Comparison of ENCODE assay signal across 12 mouse cellular contexts in genomic region chr12:97278331-97278730, GRCm38 (mm10).
A peak's percentile ranks its signal among the peaks of the same experiment; 100 is the strongest.
DNase-seq lines count a peak whose midpoint lies in the region; ATAC-seq and TF ChIP-seq lines count a peak whose summit lies in the region.
"Had no signal": no experiment of that assay in that cellular context is flagged by ENCODE, and none has a peak within 500 bp of the region (broad histone marks: within the 10 kb centered on the region; RNA-seq: fewer than 3 reads in every experiment).

No protein-coding gene starts in this region.

- H3K4me1 ChIP-seq in forebrain, postnatal 0 days (ENCODE audit: insufficient read depth) = no peaks in the 10 kb centered on the region
- no peaks in the 10 kb centered on the region for H3K4me1 ChIP-seq in forebrain, embryonic 12.5 days
- H3K4me1 ChIP-seq in limb, embryonic 11.5 days (ENCODE audit: control insufficient read depth, insufficient read depth, low read length) = no peaks in the 10 kb centered on the region
- H3K4me1 ChIP-seq in liver, embryonic 11.5 days (replicated peaks; ENCODE audit: control insufficient read depth, insufficient read depth, low read length) = no peaks in the 10 kb centered on the region
- H3K4me1 ChIP-seq: limb, embryonic 12.5 days had no signal

- intact Hi-C loops in left cerebral cortex, postnatal 4 days (cut with DNase I) = no loop called here
- intact Hi-C loops in left cerebral cortex, postnatal 14 days (cut with DNase I) = no loop called here

- no peaks in the 10 kb centered on the region for H3K9me3 ChIP-seq in forebrain, postnatal 0 days (ENCODE audit: low read length)
- H3K9me3 ChIP-seq in forebrain, embryonic 12.5 days = no peaks in the 10 kb centered on the region
- no peaks in the 10 kb centered on the region for H3K9me3 ChIP-seq in limb, embryonic 11.5 days (ENCODE audit: control insufficient read depth, low read length)
- no peaks in the 10 kb centered on the region for H3K9me3 ChIP-seq in liver, embryonic 11.5 days (ENCODE audit: control insufficient read depth, low read length)
- H3K9me3 ChIP-seq: limb, embryonic 12.5 days had no signal

- TF ChIP-seq CTCF in forebrain, postnatal 0 days (IDR thresholded peaks at IDR 0.05; ENCODE audit: low read depth) = peak; percentile 40

- no peaks in the 10 kb centered on the region for H3K36me3 ChIP-seq in forebrain, postnatal 0 days (ENCODE audit: insufficient read depth)
- H3K36me3 ChIP-seq in forebrain, embryonic 12.5 days (replicated peaks) = no peaks in the 10 kb centered on the region
- H3K36me3 ChIP-seq in limb, embryonic 11.5 days (ENCODE audit: control insufficient read depth, insufficient read depth, low read length) = no peaks in the 10 kb centered on the region
- no peaks in the 10 kb centered on the region for H3K36me3 ChIP-seq in liver, embryonic 11.5 days (ENCODE audit: control insufficient read depth, insufficient read depth, low read length)
- H3K36me3 ChIP-seq: limb, embryonic 12.5 days had no signal

- H3K27me3 ChIP-seq in forebrain, postnatal 0 days (ENCODE audit: insufficient read depth, low read length) = no peaks in the 10 kb centered on the region
- no peaks in the 10 kb centered on the region for H3K27me3 ChIP-seq in forebrain, embryonic 12.5 days
- H3K27me3 ChIP-seq in limb, embryonic 11.5 days (ENCODE audit: control insufficient read depth, insufficient read depth, low read length) = no peaks in the 10 kb centered on the region
- no peaks in the 10 kb centered on the region for H3K27me3 ChIP-seq in liver, embryonic 11.5 days (replicated peaks; ENCODE audit: control insufficient read depth, insufficient read depth, low read length)
- H3K27me3 ChIP-seq: limb, embryonic 12.5 days had no signal

- 93% methylated on average over 1 of the region's 1 CpGs for WGBS in forebrain, postnatal 0 days
- WGBS in forebrain, embryonic 12.5 days = 94% methylated on average over 1 of the region's 1 CpGs
- WGBS in limb, embryonic 11.5 days = 45% methylated on average over 1 of the region's 1 CpGs
- WGBS in liver, embryonic 11.5 days = 55% methylated on average over 1 of the region's 1 CpGs

- ATAC-seq in forebrain, postnatal 0 days = no peak
- no peak for ATAC-seq in forebrain, embryonic 12.5 days (ENCODE audit: low FRiP score)
- ATAC-seq in limb, embryonic 11.5 days (ENCODE audit: insufficient number of reproducible peaks, low FRiP score, low TSS enrichment, low read depth) = no peak
- no peak for ATAC-seq in megakaryocyte, adult 5-6 weeks (ENCODE audit: poor library complexity, severe bottlenecking)
- no peak for ATAC-seq in liver, embryonic 11.5 days (replicated peaks; ENCODE audit: low FRiP score)

- H3K27ac ChIP-seq in forebrain, postnatal 0 days (ENCODE audit: low read depth, low read length) = no peak overlapping the region
- H3K27ac ChIP-seq in forebrain, embryonic 12.5 days = no peak overlapping the region
- no peak overlapping the region for H3K27ac ChIP-seq in limb, embryonic 11.5 days (replicated peaks; ENCODE audit: low read depth, low read length)
- no peak overlapping the region for H3K27ac ChIP-seq in liver, embryonic 11.5 days (ENCODE audit: low read depth, low read length)
- H3K27ac ChIP-seq: limb, embryonic 12.5 days had no signal

- DNase-seq in forebrain, postnatal 0 days = no peak
- peak; percentile 1 for DNase-seq in left cerebral cortex, postnatal 4 days
- no peak for DNase-seq in left cerebral cortex, postnatal 14 days (ENCODE audit: low spot score in 2 of 2)
- peak; percentile 45 for DNase-seq in embryo, embryonic 10.5 days (ENCODE audit: low spot score)
- DNase-seq in limb, embryonic 11.5 days (ENCODE audit: low spot score) = peak; percentile 29
- DNase-seq in liver, embryonic 11.5 days (ENCODE audit: low spot score) = no peak
- DNase-seq: adrenal gland, postnatal 14 days; cerebellum, adult 18-20 months; gastrocnemius, postnatal 25 days had no signal

- H3K4me3 ChIP-seq in forebrain, postnatal 0 days (ENCODE audit: low read depth, low read length) = no peak overlapping the region
- H3K4me3 ChIP-seq in forebrain, embryonic 12.5 days (replicated peaks) = no peak overlapping the region
- no peak overlapping the region for H3K4me3 ChIP-seq in limb, embryonic 11.5 days (ENCODE audit: low read depth, low read length)
- H3K4me3 ChIP-seq in liver, embryonic 11.5 days (ENCODE audit: low read depth, low read length) = no peak overlapping the region
- H3K4me3 ChIP-seq: limb, embryonic 12.5 days had no signal

- no peak overlapping the region for H3K4me2 ChIP-seq in forebrain, postnatal 0 days (ENCODE audit: low read depth)
- no peak overlapping the region for H3K4me2 ChIP-seq in forebrain, embryonic 12.5 days
- no peak overlapping the region for H3K4me2 ChIP-seq in limb, embryonic 11.5 days (ENCODE audit: low read depth, severe bottlenecking)
- H3K4me2 ChIP-seq in liver, embryonic 11.5 days = no peak overlapping the region
- H3K4me2 ChIP-seq: limb, embryonic 12.5 days had no signal

- no peak overlapping the region for H3K9ac ChIP-seq in forebrain, postnatal 0 days
- no peak overlapping the region for H3K9ac ChIP-seq in forebrain, embryonic 12.5 days
- no peak overlapping the region for H3K9ac ChIP-seq in limb, embryonic 11.5 days (ENCODE audit: low read length)
- no peak overlapping the region for H3K9ac ChIP-seq in liver, embryonic 11.5 days (ENCODE audit: low read depth, low read length)
- H3K9ac ChIP-seq: limb, embryonic 12.5 days had no signal

Comparison
In these comparisons a context has a peak if more than half of its experiments do, and no peak if none do; other contexts are left out.
1. DNase-seq: peak in left cerebral cortex, postnatal 4 days (single experiment), embryo, embryonic 10.5 days (single experiment) and limb, embryonic 11.5 days (single experiment); none in forebrain, postnatal 0 days (single experiment), left cerebral cortex, postnatal 14 days (0 of 2) and liver, embryonic 11.5 days (single experiment).